Mouse (Mus musculus) embryonic facial prominence, embryonic 14.5 days (tissue): ENCODE results near the gene Glp1r. TPM values are rescaled to one million over a fixed set of nuclear protein-coding genes. Genes with fewer than 3 reads are reported as not detected.

ENCODE experiments used
- ATAC-seq: fragments of 200-750 bp; cut with Nextera tagmentation; 2 replicates; pipeline ENCODE4 v1.8.0; 2017; ENCODE audit warnings: low read depth, moderate number of reproducible peaks, moderate TSS enrichment
- DNase-seq: peaks from one replicate; pipeline ENCODE4 v3.0.0-alpha.2; 2015; ENCODE audit warnings: low spot score
- H3K27ac ChIP-seq: fragments of 300-500 bp; sonication (generic); replicated peaks from 2 replicates; pipeline ENCODE4 v1.5.1; 2014; ENCODE audit warnings: low read depth, mild to moderate bottlenecking, low read length, moderate library complexity
- H3K27me3 ChIP-seq: fragments of 300-500 bp; sonication (generic); replicated peaks from 2 replicates; pipeline ENCODE4 v1.6.1; 2014; ENCODE audit warnings: low read length; ENCODE audit not compliant: control insufficient read depth, insufficient read depth
- H3K36me3 ChIP-seq: fragments of 300-500 bp; sonication (generic); 2 replicates; pipeline ENCODE4 v1.6.1; 2014; ENCODE audit warnings: low read length, mixed read lengths; ENCODE audit not compliant: control insufficient read depth, insufficient read depth
- H3K4me1 ChIP-seq: fragments of 300-500 bp; sonication (generic); 2 replicates; pipeline ENCODE4 v1.6.1; 2014; ENCODE audit warnings: antibody characterized with exemption, low read length; ENCODE audit not compliant: control insufficient read depth, insufficient read depth
- H3K4me2 ChIP-seq: fragments of 300-500 bp; sonication (generic); 2 replicates; pipeline ENCODE4 v1.6.1; 2014; ENCODE audit warnings: low read depth, mild to moderate bottlenecking, low read length, moderate library complexity, mixed read lengths
- H3K4me3 ChIP-seq: fragments of 300-500 bp; sonication (generic); 2 replicates; pipeline ENCODE4 v1.5.1; 2014; ENCODE audit warnings: low read depth, mild to moderate bottlenecking, low read length
- H3K9ac ChIP-seq: fragments of 300-500 bp; sonication (generic); 2 replicates; pipeline ENCODE4 v1.6.1; 2014; ENCODE audit warnings: low read depth, mild to moderate bottlenecking, low read length, moderate library complexity, mixed read lengths
- H3K9me3 ChIP-seq: fragments of 300-500 bp; sonication (generic); 2 replicates; pipeline ENCODE4 v1.6.1; 2016; ENCODE audit warnings: low read length; ENCODE audit not compliant: control insufficient read depth
- WGBS: fragments of 180-500 bp; shearing (Covaris S2); extraction: QIAGEN DNeasy Blood & Tissue Kit; methylation state at CpG from one replicate; pipeline ENCODE4 v1.1.7; 2014; 5-methylcytosine and 5-hydroxymethylcytosine counted together
- polyA plus RNA-seq: library from polyadenylated mRNA; unstranded; fragments of >200 nt; fragmentation: Nextera tagmentation; extraction: Ambion mirVana; gene quantifications from 2 replicates; pipeline ENCODE4 v1.2.1, GENCODE M21; 2014

Gene Glp1r
- polyA plus RNA-seq, 1 experiment from 2014 or later = 0.11 TPM

DNA sequence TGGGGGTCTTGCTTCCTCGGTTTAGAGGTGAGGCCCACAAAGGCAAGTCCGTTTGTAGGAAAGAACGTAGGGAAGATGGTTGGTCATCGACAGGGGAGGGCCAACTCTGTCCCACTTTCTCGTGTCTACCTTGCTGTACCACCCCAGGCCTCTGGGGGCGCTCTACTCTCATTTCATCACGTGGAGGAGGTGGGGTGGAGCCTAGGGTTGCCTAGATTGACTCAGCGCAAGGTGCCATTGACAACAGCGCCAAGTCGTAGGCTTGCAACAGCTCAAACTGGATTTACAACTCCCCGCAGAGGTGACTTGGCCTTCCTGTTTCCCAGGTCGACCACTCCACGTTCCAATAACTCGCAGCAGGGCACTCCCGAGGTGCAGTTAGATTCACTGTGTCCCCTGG lies 27.3 kb upstream of the Glp1r start:
- ATAC-seq (no peak), DNase-seq (no peak)
- H3K4me1 ChIP-seq = no peaks in the 10 kb centered on the region
- no peaks in the 10 kb centered on the region for H3K36me3 ChIP-seq
- H3K9ac ChIP-seq = no peak overlapping the region
- H3K27me3 ChIP-seq = no peaks in the 10 kb centered on the region
- no peak overlapping the region for H3K27ac ChIP-seq
- WGBS = 64% methylated on average over 15 of the region's 15 CpGs
- H3K9me3 ChIP-seq = 0 out of 2 replicates have a peak, but pooled peaks cover 4% of the 10 kb centered on the region
- H3K4me2 ChIP-seq = no peak overlapping the region
- H3K4me3 ChIP-seq = no peak overlapping the region

GRCm38 (mm10) chr17:30877456-30877855 lies 24.2 kb upstream of the Glp1r start:
- Histone ChIP-seq H3K9me3 (0 out of 2 replicates have a peak, but pooled peaks cover 4% of the 10 kb centered on the region), H3K4me2 (no peak overlapping the region), H3K27me3 (no peaks in the 10 kb centered on the region), H3K27ac (no peak overlapping the region), H3K4me3 (no peak overlapping the region), H3K36me3 (no peaks in the 10 kb centered on the region), H3K9ac (no peak overlapping the region), H3K4me1 (no peaks in the 10 kb centered on the region)
- ATAC-seq (no peak), DNase-seq (no peak)
- WGBS = 74% methylated on average over 7 of the region's 7 CpGs

- 45% methylated on average over 6 of the region's 6 CpGs for WGBS
- no peak for DNase-seq
- no peak for ATAC-seq
- no peak overlapping the region for H3K27ac ChIP-seq
- no peak overlapping the region for H3K4me3 ChIP-seq
- no peaks in the 10 kb centered on the region for H3K4me1 ChIP-seq
- no peaks in the 10 kb centered on the region; the same call in 1 of the 2 replicates for H3K27me3 ChIP-seq
- H3K36me3 ChIP-seq = no peaks in the 10 kb centered on the region
- no peak overlapping the region for H3K9ac ChIP-seq
- 0 out of 2 replicates have a peak, but pooled peaks cover 4% of the 10 kb centered on the region for H3K9me3 ChIP-seq
- no peak overlapping the region for H3K4me2 ChIP-seq
These were observed 23.0 kb upstream of the Glp1r start for GRCm38 (mm10) chr17:30878626-30879025.

DNA sequence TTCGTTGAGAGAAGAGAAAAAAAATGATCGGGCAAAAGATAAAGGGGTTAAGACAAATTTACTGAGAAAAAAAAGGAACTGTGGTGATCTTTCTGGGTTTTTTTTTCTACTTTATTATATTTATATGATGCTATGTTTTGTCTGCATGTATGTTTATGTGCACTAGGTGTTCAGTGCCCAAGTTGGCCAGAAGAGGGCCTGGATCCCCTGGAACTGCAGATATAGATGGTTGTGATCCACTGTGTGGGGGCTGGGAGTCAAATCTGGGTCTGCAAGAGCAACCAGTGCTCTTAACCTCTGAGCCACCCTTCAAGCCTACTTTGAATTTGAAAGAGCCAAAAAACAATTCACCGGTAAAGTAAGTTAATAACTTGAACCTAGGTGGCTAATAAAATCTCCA lies 21.2 kb upstream of the Glp1r start:
- Histone ChIP-seq H3K4me3 (no peak overlapping the region), H3K27ac (no peak overlapping the region), H3K4me2 (no peak overlapping the region), H3K9ac (no peak overlapping the region), H3K4me1 (no peaks in the 10 kb centered on the region), H3K9me3 (no peaks in the 10 kb centered on the region), H3K36me3 (no peaks in the 10 kb centered on the region), H3K27me3 (no peaks in the 10 kb centered on the region; the same call in 1 of the 2 replicates)
- DNase-seq (no peak), ATAC-seq (no peak)
- whole genome bisulfite sequencing = 86% methylated on average over 3 of the region's 3 CpGs

DNA sequence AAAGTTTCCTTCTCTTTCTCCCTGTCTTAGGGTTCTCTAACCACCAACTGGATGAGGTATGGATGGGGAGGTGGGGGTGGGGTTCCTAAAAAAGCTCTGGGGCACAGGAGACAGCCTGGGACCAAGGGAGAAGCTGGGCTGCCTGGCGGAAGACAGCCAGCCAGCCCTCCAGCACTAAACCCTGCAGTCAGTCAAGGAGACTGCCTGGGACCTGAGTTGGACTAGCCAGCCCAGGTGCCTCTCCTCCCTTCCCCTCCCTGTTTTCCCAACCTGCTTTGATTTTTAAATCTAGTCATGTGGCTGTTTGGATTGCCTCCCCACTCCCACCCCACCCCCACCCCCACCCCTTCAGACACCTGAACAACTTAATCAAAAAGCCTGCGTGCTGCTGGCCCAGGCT lies 20.6 kb upstream of the Glp1r start:
- H3K27ac ChIP-seq = no peak overlapping the region
- no peak overlapping the region for H3K4me2 ChIP-seq
- no peaks in the 10 kb centered on the region for H3K36me3 ChIP-seq
- H3K9me3 ChIP-seq = no peaks in the 10 kb centered on the region
- H3K4me3 ChIP-seq = no peak overlapping the region
- no peaks in the 10 kb centered on the region; the same call in 1 of the 2 replicates for H3K27me3 ChIP-seq
- ATAC-seq (no peak), DNase-seq (no peak)
- H3K9ac ChIP-seq = no peak overlapping the region
- H3K4me1 ChIP-seq = no peaks in the 10 kb centered on the region
- WGBS = 48% methylated on average over 2 of the region's 2 CpGs

- Histone ChIP-seq H3K27ac (no peak overlapping the region), H3K4me2 (no peak overlapping the region), H3K9me3 (no peaks in the 10 kb centered on the region), H3K9ac (no peak overlapping the region), H3K36me3 (no peaks in the 10 kb centered on the region), H3K4me3 (no peak overlapping the region), H3K4me1 (no peaks in the 10 kb centered on the region), H3K27me3 (no peaks in the 10 kb centered on the region; the same call in 1 of the 2 replicates)
- ATAC-seq (no peak), DNase-seq (no peak)
- 6% methylated on average over 6 of the region's 6 CpGs for WGBS
These were observed 19.4 kb upstream of the Glp1r start for GRCm38 (mm10) chr17:30882206-30882605.

GRCm38 (mm10) chr17:30883534-30883933 lies 18.1 kb upstream of the Glp1r start:
- ATAC-seq (no peak), DNase-seq (no peak)
- H3K4me2 ChIP-seq = no peak overlapping the region
- H3K36me3 ChIP-seq = no peaks in the 10 kb centered on the region
- H3K27ac ChIP-seq = no peak overlapping the region
- H3K9ac ChIP-seq = no peak overlapping the region
- no peak overlapping the region for H3K4me3 ChIP-seq
- H3K4me1 ChIP-seq = no peaks in the 10 kb centered on the region
- no peaks in the 10 kb centered on the region for H3K9me3 ChIP-seq
- 74% methylated on average over 8 of the region's 8 CpGs for WGBS
- no peaks in the 10 kb centered on the region; the same call in 1 of the 2 replicates for H3K27me3 ChIP-seq

- Histone ChIP-seq H3K9me3 (no peaks in the 10 kb centered on the region), H3K4me3 (no peak overlapping the region), H3K4me2 (no peak overlapping the region), H3K36me3 (no peaks in the 10 kb centered on the region), H3K9ac (no peak overlapping the region), H3K27me3 (no peaks in the 10 kb centered on the region), H3K27ac (no peak overlapping the region), H3K4me1 (no peaks in the 10 kb centered on the region)
- DNase-seq (no peak), ATAC-seq (no peak)
- 10% methylated on average over 1 of the region's 1 CpGs for whole genome bisulfite sequencing
These were observed 9.5 kb upstream of the Glp1r start for GRCm38 (mm10) chr17:30892086-30892485.

DNA sequence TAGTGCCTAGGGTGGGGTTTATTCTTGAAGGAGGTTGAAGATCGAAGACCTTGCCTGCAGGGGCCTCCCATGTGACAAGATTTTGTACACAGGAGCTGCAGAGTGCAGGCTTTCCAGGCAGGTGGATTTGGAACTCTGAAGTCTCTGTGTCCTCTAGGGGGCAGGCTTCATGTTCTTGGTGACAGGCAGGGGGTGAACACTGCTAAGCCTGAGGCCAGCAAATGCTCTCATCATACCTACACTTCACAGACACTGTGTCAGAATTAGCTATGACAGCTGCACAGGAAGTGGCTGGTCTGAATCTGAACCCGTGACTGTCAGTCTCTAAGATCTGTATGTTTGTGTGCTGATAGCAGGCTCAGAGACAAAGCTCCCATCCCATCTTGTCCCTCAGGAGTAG lies 8.9 kb upstream of the Glp1r start:
- Histone ChIP-seq H3K4me2 (no peak overlapping the region), H3K4me3 (no peak overlapping the region), H3K27ac (no peak overlapping the region), H3K27me3 (no peaks in the 10 kb centered on the region), H3K9ac (no peak overlapping the region), H3K9me3 (no peaks in the 10 kb centered on the region), H3K4me1 (no peaks in the 10 kb centered on the region), H3K36me3 (no peaks in the 10 kb centered on the region)
- ATAC-seq (no peak), DNase-seq (peak; percentile 28)
- WGBS = 29% methylated on average over 2 of the region's 2 CpGs
